Mouse (Mus musculus): ENCODE measurements around the gene Klrd1.

DNA sequence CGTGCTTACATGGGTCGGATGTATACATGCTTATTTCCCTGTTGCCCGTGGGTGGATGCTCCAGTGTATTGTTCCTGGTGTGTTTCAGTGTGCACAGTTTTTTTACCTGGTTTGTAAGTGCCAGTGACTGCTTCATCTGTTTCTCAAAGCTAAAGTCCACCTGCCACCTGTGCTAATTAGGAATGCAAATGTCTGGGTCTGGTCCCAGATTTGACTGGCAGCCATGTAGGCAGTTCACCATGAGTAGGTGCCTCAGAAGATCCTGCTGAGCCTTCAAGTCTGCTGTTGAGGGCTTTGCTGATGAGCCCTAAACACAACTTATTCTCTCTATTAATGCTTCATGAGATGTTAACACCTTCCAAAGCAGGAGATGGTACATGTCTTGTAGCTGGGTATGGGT, 49.0 kb upstream of the Klrd1 start:
- TF ChIP-seq CTCF (IDR thresholded peaks at IDR 0.05) (no peak), POLR2A (IDR thresholded peaks at IDR 0.05; ENCODE audit: insufficient read depth, low read depth, low read length) (no peak)

Data from heart, adult 2 months (tissue).